Mouse (Mus musculus) midbrain, embryonic 14.5 days (tissue): Measurements from ENCODE around the gene Ssr2. TPM values are rescaled to one million over a fixed set of nuclear protein-coding genes. Genes with fewer than 3 reads are reported as not detected.

Experiments
- ATAC-seq: fragments of 200-750 bp; cut with Nextera tagmentation; 2 replicates; pipeline ENCODE4 v1.8.0; 2017; ENCODE audit warnings: moderate number of reproducible peaks, moderate library complexity; ENCODE audit not compliant: low FRiP score, low TSS enrichment
- DNase-seq: peaks from one replicate; pipeline ENCODE4 v3.0.0-alpha.2; 2015
- H3K27ac ChIP-seq: fragments of 300-500 bp; sonication (generic); replicated peaks from 2 replicates; pipeline ENCODE4 v1.5.1; 2014; ENCODE audit warnings: mild to moderate bottlenecking, low read depth, low read length, moderate library complexity
- H3K27me3 ChIP-seq: fragments of 300-500 bp; sonication (generic); 2 replicates; pipeline ENCODE4 v1.6.1; 2014; ENCODE audit warnings: low read length, control low read depth, mixed read lengths; ENCODE audit not compliant: control insufficient read depth, insufficient read depth
- H3K36me3 ChIP-seq: fragments of 300-500 bp; sonication (generic); 2 replicates; pipeline ENCODE4 v1.6.1; 2014; ENCODE audit warnings: low read length, control low read depth; ENCODE audit not compliant: control insufficient read depth, insufficient read depth
- H3K4me1 ChIP-seq: fragments of 300-500 bp; sonication (generic); 2 replicates; pipeline ENCODE4 v1.6.1; 2014; ENCODE audit warnings: mild to moderate bottlenecking, antibody characterized with exemption, low read length, control low read depth; ENCODE audit not compliant: control insufficient read depth, insufficient read depth
- H3K4me2 ChIP-seq: fragments of 300-500 bp; sonication (generic); 2 replicates; pipeline ENCODE4 v1.6.1; 2014; ENCODE audit warnings: mild to moderate bottlenecking, low read length, moderate library complexity
- H3K4me3 ChIP-seq: fragments of 300-500 bp; sonication (generic); replicated peaks from 2 replicates; pipeline ENCODE4 v1.5.1; 2014; ENCODE audit warnings: low read depth, low read length
- H3K9ac ChIP-seq: fragments of 300-500 bp; sonication (generic); replicated peaks from 2 replicates; pipeline ENCODE4 v1.6.1; 2014; ENCODE audit warnings: mild to moderate bottlenecking, low read length, moderate library complexity
- H3K9me3 ChIP-seq: fragments of 300-500 bp; sonication (generic); 2 replicates; pipeline ENCODE4 v1.6.1; 2016; ENCODE audit warnings: low read length, control low read depth, mixed read lengths; ENCODE audit not compliant: control insufficient read depth
- WGBS: fragments of 180-500 bp; shearing (Covaris S2); extraction: QIAGEN DNeasy Blood & Tissue Kit; methylation state at CpG from one replicate; pipeline ENCODE4 v1.1.7; 2014; 5-methylcytosine and 5-hydroxymethylcytosine counted together
- microRNA counts: library from miRNA; unstranded; fragments of <30 nt; microRNA quantifications from one replicate; lab custom pipeline; 2016
- microRNA-seq: library from miRNA; unstranded; fragments of <30 nt; microRNA quantifications from one replicate; pipeline ENCODE4, GENCODE M21; 2016
- polyA plus RNA-seq: library from polyadenylated mRNA; unstranded; fragments of >200 nt; fragmentation: Nextera tagmentation; extraction: Ambion mirVana; gene quantifications from 2 replicates; pipeline ENCODE4 v1.2.1, GENCODE M21; 2014

Gene Ssr2
- polyA plus RNA-seq, 1 experiment from 2014 or later: 114 TPM

DNA sequence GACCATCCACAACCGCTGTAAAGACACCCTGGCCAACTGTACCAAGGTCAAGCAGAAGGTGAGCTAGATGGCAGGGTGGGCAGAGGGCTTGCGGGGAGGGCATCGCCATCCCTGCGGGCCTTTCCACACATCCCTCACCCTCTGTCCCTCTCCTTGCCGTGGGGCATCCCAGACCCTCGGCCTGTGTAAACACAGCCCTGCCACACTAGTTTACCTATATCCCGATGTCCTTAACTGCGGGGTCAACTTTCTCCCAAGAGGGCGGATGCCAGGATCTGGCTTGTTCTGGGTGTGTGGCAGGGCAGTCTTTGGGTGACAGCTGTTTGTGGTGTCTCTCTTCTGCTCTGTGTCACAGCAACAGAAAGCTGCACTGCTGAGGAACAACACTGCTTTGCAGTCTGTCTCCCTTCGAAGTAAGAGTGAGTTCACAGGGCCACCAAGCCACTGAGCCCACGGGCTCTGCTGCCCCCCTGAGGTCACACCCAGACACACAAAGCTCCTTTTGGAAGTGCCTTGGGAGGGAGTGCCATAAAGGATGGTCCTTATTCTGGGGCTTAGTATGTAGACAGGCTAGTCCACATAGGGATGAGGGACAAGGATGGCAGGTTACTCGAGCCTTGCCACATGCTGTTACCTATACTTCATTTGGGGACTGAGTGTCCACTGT lies 56.4 kb downstream of the Ssr2 start:
- ATAC-seq: no peak
- Histone ChIP-seq H3K27ac (no peak overlapping the region), H3K4me2 (no peak overlapping the region), H3K36me3 (peaks cover 82% of the 10 kb centered on the region), H3K27me3 (no peaks in the 10 kb centered on the region), H3K4me1 (peaks cover under 1% of the 10 kb centered on the region; the same call in 1 of the 2 replicates), H3K9ac (no peak overlapping the region), H3K4me3 (no peak overlapping the region), H3K9me3 (no peaks in the 10 kb centered on the region)
- peak; percentile 56 for DNase-seq
- 85% methylated on average over 12 of the region's 12 CpGs for WGBS

DNA sequence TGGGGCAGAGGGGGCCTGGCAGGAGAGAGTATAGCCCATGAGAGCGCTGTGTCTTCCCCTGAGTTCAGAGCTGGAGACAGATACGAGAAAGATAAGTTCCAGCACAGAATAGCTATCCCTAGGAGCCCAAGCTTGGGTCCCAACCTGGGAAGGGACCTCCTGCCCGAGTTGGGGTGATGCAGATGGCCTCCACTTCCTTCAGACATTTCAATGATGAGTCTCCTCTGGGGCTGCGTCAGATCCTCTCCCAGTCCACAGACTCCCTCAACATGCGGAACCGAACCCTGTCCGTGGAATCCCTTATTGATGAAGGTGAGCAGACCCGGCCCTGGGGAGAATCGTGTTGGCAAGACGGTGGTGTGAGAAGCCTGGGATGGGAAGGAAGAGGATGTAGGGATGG lies 57.4 kb downstream of the Ssr2 start:
- 94% methylated on average over 10 of the region's 10 CpGs for WGBS
- Histone ChIP-seq H3K27me3 (no peaks in the 10 kb centered on the region), H3K4me2 (no peak overlapping the region), H3K36me3 (peaks cover 91% of the 10 kb centered on the region), H3K27ac (no peak overlapping the region), H3K9ac (no peak overlapping the region), H3K4me3 (no peak overlapping the region), H3K9me3 (no peaks in the 10 kb centered on the region), H3K4me1 (no peaks in the 10 kb centered on the region)
- ATAC-seq (no peak), DNase-seq (no peak)

DNA sequence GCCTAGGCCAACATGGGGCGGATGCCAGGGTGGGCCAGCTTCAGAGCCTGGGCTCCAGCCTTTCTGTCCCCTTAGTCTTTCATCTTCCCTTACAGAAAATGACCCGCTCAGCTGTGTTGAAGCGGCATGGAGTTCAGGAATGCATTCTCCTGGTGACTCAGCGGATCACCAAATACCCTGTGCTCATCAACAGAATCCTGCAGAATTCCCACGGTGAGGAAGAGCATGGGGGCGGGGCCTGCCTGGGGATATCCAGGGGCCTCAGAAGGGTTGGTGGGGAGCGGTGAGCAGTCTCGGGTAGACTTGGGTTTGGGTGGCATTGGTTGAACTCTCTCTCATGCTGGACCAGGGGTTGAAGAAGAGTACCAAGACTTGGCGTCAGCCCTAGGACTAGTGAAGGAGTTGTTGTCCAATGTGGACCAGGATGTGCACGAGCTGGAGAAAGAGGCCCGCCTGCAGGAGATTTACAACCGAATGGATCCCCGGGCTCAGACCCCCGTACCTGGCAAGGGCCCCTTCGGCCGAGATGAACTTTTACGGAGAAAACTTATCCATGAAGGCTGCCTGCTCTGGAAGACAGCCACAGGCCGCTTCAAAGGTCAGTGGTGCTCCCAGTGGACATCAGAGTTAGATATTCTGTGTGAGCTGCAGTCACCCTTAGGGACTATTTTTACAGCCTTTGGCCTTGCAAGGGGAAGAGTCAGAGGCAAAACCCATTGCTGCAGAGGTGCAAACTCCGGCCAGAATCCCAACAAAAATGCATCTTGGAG lies 60.0 kb downstream of the Ssr2 start:
- 94% methylated on average over 19 of the region's 19 CpGs for WGBS
- Histone ChIP-seq H3K36me3 (peaks cover 97% of the 10 kb centered on the region), H3K9ac (no peak overlapping the region), H3K27ac (no peak overlapping the region), H3K27me3 (no peaks in the 10 kb centered on the region), H3K9me3 (no peaks in the 10 kb centered on the region), H3K4me3 (no peak overlapping the region), H3K4me2 (no peak overlapping the region), H3K4me1 (no peaks in the 10 kb centered on the region)
- DNase-seq (no peak), ATAC-seq (no peak)

DNA sequence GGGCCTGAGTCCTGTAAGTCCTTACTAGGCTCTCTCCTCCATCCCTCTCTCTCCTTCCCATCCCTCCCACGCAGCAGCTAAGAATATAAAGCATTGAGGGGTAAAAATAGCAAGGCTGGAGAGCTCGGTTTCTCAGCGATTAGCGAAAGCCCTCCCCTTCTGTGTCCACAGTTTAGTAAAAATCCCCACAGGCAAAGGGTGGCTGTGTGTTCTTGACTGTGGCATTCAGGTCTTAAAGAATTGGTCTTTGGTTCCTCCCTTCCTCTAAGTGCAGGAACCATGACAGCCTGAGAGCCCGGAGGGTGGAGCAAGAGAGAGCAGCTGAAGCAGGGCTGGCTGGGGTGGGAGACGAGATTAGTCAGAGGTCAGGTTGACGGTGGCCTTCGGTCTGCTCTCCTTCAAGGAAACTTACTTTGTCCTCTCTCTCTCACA lies 60.9 kb downstream of the Ssr2 start:
- Histone ChIP-seq H3K4me3 (no peak overlapping the region), H3K27me3 (no peaks in the 10 kb centered on the region), H3K4me1 (no peaks in the 10 kb centered on the region), H3K36me3 (peaks cover 97% of the 10 kb centered on the region), H3K4me2 (no peak overlapping the region), H3K27ac (no peak overlapping the region), H3K9ac (no peak overlapping the region), H3K9me3 (no peaks in the 10 kb centered on the region)
- ATAC-seq: no peak
- no peak for DNase-seq
- 91% methylated on average over 8 of the region's 8 CpGs for WGBS

DNA sequence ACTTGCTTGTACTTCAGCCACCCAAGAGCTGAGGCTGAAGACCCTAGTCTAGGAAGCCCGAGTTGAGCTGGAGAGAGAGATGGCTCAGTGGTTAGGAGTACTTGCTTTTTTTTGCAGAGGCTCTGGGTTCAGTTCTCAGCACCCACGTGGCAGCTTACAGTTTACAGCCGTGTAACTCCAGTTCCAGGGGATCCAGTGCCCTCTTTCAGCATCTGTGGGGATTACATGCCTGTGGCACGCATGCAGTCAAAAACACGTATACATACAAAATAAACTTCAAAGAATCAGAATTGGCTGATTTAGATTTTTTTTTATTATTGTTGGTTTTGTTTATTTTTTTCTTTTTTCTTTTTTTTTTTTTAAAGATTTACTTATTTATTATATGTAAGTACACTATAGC lies 61.5 kb downstream of the Ssr2 start:
- no peak for DNase-seq
- WGBS: 95% methylated on average over 5 of the region's 5 CpGs
- ATAC-seq: no peak
- H3K9me3 ChIP-seq: no peaks in the 10 kb centered on the region
- H3K27ac ChIP-seq: no peak overlapping the region
- H3K27me3 ChIP-seq: no peaks in the 10 kb centered on the region
- H3K9ac ChIP-seq: no peak overlapping the region
- H3K4me1 ChIP-seq: no peaks in the 10 kb centered on the region
- H3K4me3 ChIP-seq: no peak overlapping the region
- H3K36me3 ChIP-seq: peaks cover 97% of the 10 kb centered on the region
- no peak overlapping the region for H3K4me2 ChIP-seq

MicroRNAs encoded within 50 kb of the gene (microRNA counts, 519-probe panel; counts per million panel counts)
- microRNA mmu-miR-1905 (lab: Ali Mortazavi, UCI): not detected

Small RNAs within 50 kb of the gene (microRNA-seq; reads per million reads assigned to microRNA genes)
- gene Mir1905: not detected

Other genes with a start within 250 kb of the Ssr2 start
- gene Tmem79, start 239.7 kb upstream of the Ssr2 start, polyA plus RNA-seq: 1.2 and 1.7 TPM in 2 replicates
- 50.9 and 57.0 TPM in 2 replicates for gene Smg5, start 239.6 kb upstream of the Ssr2 start, polyA plus RNA-seq
- gene Paqr6, start 211.3 kb upstream of the Ssr2 start, polyA plus RNA-seq: 0.63 and 1.6 TPM in 2 replicates
- not detected in 2 replicates for gene Bglap3, start 203.1 kb upstream of the Ssr2 start, polyA plus RNA-seq
- gene Bglap2, start 197.2 kb upstream of the Ssr2 start, polyA plus RNA-seq: not detected in 2 replicates
- 0.66 TPM in 1 of 2 replicates, not detected in the other for gene Bglap, start 191.4 kb upstream of the Ssr2 start, polyA plus RNA-seq
- 24.9 and 28.3 TPM in 2 replicates for gene Pmf1, start 165.5 kb upstream of the Ssr2 start, polyA plus RNA-seq
- 34.1 and 38.0 TPM in 2 replicates for gene Slc25a44, start 150.7 kb upstream of the Ssr2 start, polyA plus RNA-seq
- gene Sema4a, start 114.7 kb upstream of the Ssr2 start, polyA plus RNA-seq: 28.8 and 32.1 TPM in 2 replicates
- 31.0 and 34.3 TPM in 2 replicates for gene Lmna, start 65.9 kb upstream of the Ssr2 start, polyA plus RNA-seq
- gene Mex3a, start 43.5 kb upstream of the Ssr2 start, polyA plus RNA-seq: 50.8 and 51.8 TPM in 2 replicates
- gene Rab25, start 27.6 kb upstream of the Ssr2 start, polyA plus RNA-seq: not detected in 2 replicates
- 93.4 and 154 TPM in 2 replicates for gene Lamtor2, start 22.8 kb upstream of the Ssr2 start, polyA plus RNA-seq
- 42.4 and 47.8 TPM in 2 replicates for gene Ubqln4, start 22.1 kb upstream of the Ssr2 start, polyA plus RNA-seq
- gene Arhgef2, start 30.1 kb downstream of the Ssr2 start, polyA plus RNA-seq: 122 and 134 TPM in 2 replicates
- gene Rxfp4, start 77.3 kb downstream of the Ssr2 start, polyA plus RNA-seq: not detected in 2 replicates
- 68.2 and 91.0 TPM in 2 replicates for gene Khdc4, start 109.9 kb downstream of the Ssr2 start, polyA plus RNA-seq
- gene Rit1, start 141.0 kb downstream of the Ssr2 start, polyA plus RNA-seq: 56.5 and 57.4 TPM in 2 replicates
- gene Syt11, start 199.3 kb downstream of the Ssr2 start, polyA plus RNA-seq: 169 and 199 TPM in 2 replicates